Mouse (Mus musculus): Measurements from ENCODE around the gene Eefsec. TPM values are rescaled to one million over a fixed set of nuclear protein-coding genes. Genes with fewer than 3 reads are reported as not detected.

Eefsec gene
- polyA plus RNA-seq, 1 experiment from 2014 or later = 15.3 TPM

DNA sequence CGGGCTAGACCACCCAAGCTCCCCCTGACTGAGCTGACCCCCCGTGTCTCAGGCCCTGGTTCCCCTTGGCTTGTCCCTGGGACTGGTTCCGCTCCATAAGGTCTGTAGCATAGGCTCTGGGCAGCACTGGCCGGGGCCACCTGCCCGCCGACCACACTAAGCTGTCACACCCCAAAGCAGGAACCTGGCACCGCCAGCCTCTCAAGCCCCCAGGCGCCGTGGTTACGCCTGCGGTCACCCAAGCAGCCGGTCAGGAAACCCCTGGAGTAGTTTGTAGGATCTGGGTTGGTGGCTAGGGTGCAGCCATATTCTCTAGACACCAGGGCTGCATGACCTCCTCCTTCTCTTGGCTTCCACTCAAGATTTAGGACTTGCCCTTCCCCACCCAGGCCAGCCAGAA is 217.1 kb downstream of the Eefsec start:
- Histone ChIP-seq H3K4me3 (ENCODE audit: low read depth, low read length) (no peak overlapping the region), H3K4me2 (ENCODE audit: low read depth, low read length) (no peak overlapping the region), H3K27ac (ENCODE audit: low read length) (no peak overlapping the region), H3K36me3 (ENCODE audit: control insufficient read depth, insufficient read depth) (no peaks in the 10 kb centered on the region), H3K9ac (ENCODE audit: low read depth, low read length) (no peak overlapping the region), H3K27me3 (ENCODE audit: control insufficient read depth, insufficient read depth, low read depth, low read length) (peaks cover 29% of the 10 kb centered on the region), H3K4me1 (ENCODE audit: control insufficient read depth, low read depth, low read length) (no peaks in the 10 kb centered on the region), H3K9me3 (replicated peaks; ENCODE audit: control insufficient read depth, low read length) (no peaks in the 10 kb centered on the region)
- WGBS (ENCODE audit: insufficient replicate concordance) = 43% methylated on average over 12 of the region's 12 CpGs
- ATAC-seq (ENCODE audit: low read depth) = no peak

- H3K9ac ChIP-seq (ENCODE audit: low read depth, low read length) = no peak overlapping the region
- no peak overlapping the region for H3K4me3 ChIP-seq (ENCODE audit: low read depth, low read length)
- no peak overlapping the region for H3K27ac ChIP-seq (ENCODE audit: low read length)
- no peaks in the 10 kb centered on the region for H3K4me1 ChIP-seq (ENCODE audit: control insufficient read depth, low read depth, low read length)
- WGBS (ENCODE audit: insufficient replicate concordance) = 45% methylated on average over 7 of the region's 7 CpGs
- H3K27me3 ChIP-seq (ENCODE audit: control insufficient read depth, insufficient read depth, low read depth, low read length) = peaks cover 21% of the 10 kb centered on the region
- H3K36me3 ChIP-seq (ENCODE audit: control insufficient read depth, insufficient read depth) = no peaks in the 10 kb centered on the region
- H3K9me3 ChIP-seq (replicated peaks; ENCODE audit: control insufficient read depth, low read length) = no peaks in the 10 kb centered on the region
- no peak for ATAC-seq (ENCODE audit: low read depth)
- no peak overlapping the region for H3K4me2 ChIP-seq (ENCODE audit: low read depth, low read length)
These were observed 218.8 kb downstream of the Eefsec start for GRCm38 (mm10) chr6:88227537-88227936.

GRCm38 (mm10) chr6:88226570-88226994 is 219.8 kb downstream of the Eefsec start:
- no peaks in the 10 kb centered on the region for H3K4me1 ChIP-seq (ENCODE audit: control insufficient read depth, low read depth, low read length)
- H3K4me2 ChIP-seq (ENCODE audit: low read depth, low read length) = no peak overlapping the region
- no peak overlapping the region for H3K27ac ChIP-seq (ENCODE audit: low read length)
- no peaks in the 10 kb centered on the region for H3K36me3 ChIP-seq (ENCODE audit: control insufficient read depth, insufficient read depth)
- WGBS (ENCODE audit: insufficient replicate concordance) = 18% methylated on average over 5 of the region's 5 CpGs
- no peaks in the 10 kb centered on the region for H3K9me3 ChIP-seq (replicated peaks; ENCODE audit: control insufficient read depth, low read length)
- no peak overlapping the region for H3K9ac ChIP-seq (ENCODE audit: low read depth, low read length)
- H3K27me3 ChIP-seq (ENCODE audit: control insufficient read depth, insufficient read depth, low read depth, low read length) = peaks cover 18% of the 10 kb centered on the region
- no peak overlapping the region for H3K4me3 ChIP-seq (ENCODE audit: low read depth, low read length)
- no peak for ATAC-seq (ENCODE audit: low read depth)

DNA sequence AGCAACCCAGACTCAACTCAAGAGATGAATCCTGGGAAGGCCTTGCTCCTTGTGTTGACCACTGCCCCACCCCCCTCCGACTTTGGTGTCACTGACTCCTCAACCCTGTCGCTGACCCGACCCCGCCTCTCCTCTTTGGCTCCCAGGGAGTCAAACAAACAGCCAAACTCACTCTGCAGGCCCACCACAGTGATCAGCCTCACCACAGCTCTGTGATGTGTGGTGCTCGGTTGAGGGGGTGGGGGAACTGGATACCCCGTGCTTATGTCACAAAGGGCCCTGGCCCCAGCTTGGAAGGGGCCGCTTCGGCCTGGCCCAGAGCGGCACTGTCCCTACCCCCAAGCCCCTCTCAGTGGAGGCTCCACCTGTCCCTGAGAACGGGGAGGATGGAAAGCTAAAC is 224.4 kb downstream of the Eefsec start, which contains the start of gene Dnajb8:
TSS of gene Dnajb8 (plus strand) at position 301 of the 400 bp plus-strand sequence.
- ATAC-seq (ENCODE audit: low read depth) = no peak
- Histone ChIP-seq H3K9ac (ENCODE audit: low read depth, low read length) (no peak within 1 kb of the TSS), H3K27me3 (ENCODE audit: control insufficient read depth, insufficient read depth, low read depth, low read length) (no peaks in the 10 kb centered on the region; the same call in 1 of the 2 replicates), H3K27ac (ENCODE audit: low read length) (no peak within 1 kb of the TSS), H3K4me1 (ENCODE audit: control insufficient read depth, low read depth, low read length) (no peaks in the 10 kb centered on the region), H3K4me3 (ENCODE audit: low read depth, low read length) (no peak within 1 kb of the TSS), H3K9me3 (replicated peaks; ENCODE audit: control insufficient read depth, low read length) (peaks cover 2% of the 10 kb centered on the region), H3K36me3 (ENCODE audit: control insufficient read depth, insufficient read depth) (no peaks in the 10 kb centered on the region), H3K4me2 (ENCODE audit: low read depth, low read length) (no peak within 1 kb of the TSS)
- WGBS (ENCODE audit: insufficient replicate concordance) = 47% methylated on average over 10 of the region's 10 CpGs

GRCm38 (mm10) chr6:88219094-88219493 is 227.2 kb downstream of the Eefsec start:
- Histone ChIP-seq H3K4me2 (ENCODE audit: low read depth, low read length) (no peak overlapping the region), H3K4me3 (ENCODE audit: low read depth, low read length) (no peak overlapping the region), H3K36me3 (ENCODE audit: control insufficient read depth, insufficient read depth) (no peaks in the 10 kb centered on the region), H3K9ac (ENCODE audit: low read depth, low read length) (no peak overlapping the region), H3K9me3 (replicated peaks; ENCODE audit: control insufficient read depth, low read length) (peaks cover 2% of the 10 kb centered on the region), H3K27me3 (ENCODE audit: control insufficient read depth, insufficient read depth, low read depth, low read length) (no peaks in the 10 kb centered on the region; the same call in 1 of the 2 replicates), H3K27ac (ENCODE audit: low read length) (no peak overlapping the region), H3K4me1 (ENCODE audit: control insufficient read depth, low read depth, low read length) (no peaks in the 10 kb centered on the region)
- ATAC-seq (ENCODE audit: low read depth) = no peak
- 27% methylated on average over 4 of the region's 4 CpGs for WGBS (ENCODE audit: insufficient replicate concordance)

GRCm38 (mm10) chr6:88216199-88216598 is 230.1 kb downstream of the Eefsec start:
- no peak overlapping the region for H3K4me2 ChIP-seq (ENCODE audit: low read depth, low read length)
- no peak overlapping the region for H3K4me3 ChIP-seq (ENCODE audit: low read depth, low read length)
- 61% methylated on average over 4 of the region's 4 CpGs for WGBS (ENCODE audit: insufficient replicate concordance)
- H3K9ac ChIP-seq (ENCODE audit: low read depth, low read length) = no peak overlapping the region
- no peak overlapping the region for H3K27ac ChIP-seq (ENCODE audit: low read length)
- H3K4me1 ChIP-seq (ENCODE audit: control insufficient read depth, low read depth, low read length) = no peaks in the 10 kb centered on the region
- H3K27me3 ChIP-seq (ENCODE audit: control insufficient read depth, insufficient read depth, low read depth, low read length) = no peaks in the 10 kb centered on the region; the same call in 1 of the 2 replicates
- peaks cover 2% of the 10 kb centered on the region for H3K9me3 ChIP-seq (replicated peaks; ENCODE audit: control insufficient read depth, low read length)
- no peak for ATAC-seq (ENCODE audit: low read depth)
- H3K36me3 ChIP-seq (ENCODE audit: control insufficient read depth, insufficient read depth) = no peaks in the 10 kb centered on the region

- H3K9ac ChIP-seq (ENCODE audit: low read depth, low read length) = no peak overlapping the region
- no peaks in the 10 kb centered on the region for H3K36me3 ChIP-seq (ENCODE audit: control insufficient read depth, insufficient read depth)
- no peaks in the 10 kb centered on the region for H3K4me1 ChIP-seq (ENCODE audit: control insufficient read depth, low read depth, low read length)
- no peaks in the 10 kb centered on the region for H3K27me3 ChIP-seq (ENCODE audit: control insufficient read depth, insufficient read depth, low read depth, low read length)
- no peak for ATAC-seq (ENCODE audit: low read depth)
- no peak overlapping the region for H3K27ac ChIP-seq (ENCODE audit: low read length)
- WGBS (ENCODE audit: insufficient replicate concordance) = 48% methylated on average over 6 of the region's 6 CpGs
- no peak overlapping the region for H3K4me3 ChIP-seq (ENCODE audit: low read depth, low read length)
- no peak overlapping the region for H3K4me2 ChIP-seq (ENCODE audit: low read depth, low read length)
- peaks cover 2% of the 10 kb centered on the region for H3K9me3 ChIP-seq (replicated peaks; ENCODE audit: control insufficient read depth, low read length)
These were observed 230.5 kb downstream of the Eefsec start for GRCm38 (mm10) chr6:88215797-88216196.

GRCm38 (mm10) chr6:88210182-88210581 is 236.2 kb downstream of the Eefsec start:
- no peak for ATAC-seq (ENCODE audit: low read depth)
- Histone ChIP-seq H3K9ac (ENCODE audit: low read depth, low read length) (no peak overlapping the region), H3K27me3 (ENCODE audit: control insufficient read depth, insufficient read depth, low read depth, low read length) (peaks cover 6% of the 10 kb centered on the region), H3K4me2 (ENCODE audit: low read depth, low read length) (no peak overlapping the region), H3K4me3 (ENCODE audit: low read depth, low read length) (no peak overlapping the region), H3K4me1 (ENCODE audit: control insufficient read depth, low read depth, low read length) (no peaks in the 10 kb centered on the region), H3K36me3 (ENCODE audit: control insufficient read depth, insufficient read depth) (no peaks in the 10 kb centered on the region), H3K9me3 (replicated peaks; ENCODE audit: control insufficient read depth, low read length) (no peaks in the 10 kb centered on the region), H3K27ac (ENCODE audit: low read length) (no peak overlapping the region)
- WGBS (ENCODE audit: insufficient replicate concordance) = 62% methylated on average over 3 of the region's 3 CpGs

GRCm38 (mm10) chr6:88209453-88209852 is 236.9 kb downstream of the Eefsec start:
- Histone ChIP-seq H3K36me3 (ENCODE audit: control insufficient read depth, insufficient read depth) (no peaks in the 10 kb centered on the region), H3K4me1 (ENCODE audit: control insufficient read depth, low read depth, low read length) (no peaks in the 10 kb centered on the region), H3K4me3 (ENCODE audit: low read depth, low read length) (no peak overlapping the region), H3K9me3 (replicated peaks; ENCODE audit: control insufficient read depth, low read length) (no peaks in the 10 kb centered on the region), H3K27ac (ENCODE audit: low read length) (no peak overlapping the region), H3K9ac (ENCODE audit: low read depth, low read length) (no peak overlapping the region), H3K4me2 (ENCODE audit: low read depth, low read length) (no peak overlapping the region), H3K27me3 (ENCODE audit: control insufficient read depth, insufficient read depth, low read depth, low read length) (peaks cover 13% of the 10 kb centered on the region)
- 65% methylated on average over 5 of the region's 5 CpGs for WGBS (ENCODE audit: insufficient replicate concordance)
- ATAC-seq (ENCODE audit: low read depth) = no peak

Measured in liver, embryonic 16.5 days (tissue).